Mouse (Mus musculus): ENCODE measurements around the gene Nfib. TPM values are rescaled to one million over a fixed set of nuclear protein-coding genes. Genes with fewer than 3 reads are reported as not detected.
A peak's percentile ranks its signal among the peaks of the same experiment; 100 is the strongest.

Gene Nfib
- total RNA-seq, 4 experiments from 2014 or later, result 69.0 to 96.9 (median 80.8) TPM

- DNase-seq (ENCODE audit: low spot score in 2 of 2), result no peak
Observed at GRCm38 (mm10) chr4:82635118-82635517, 70.4 kb downstream of the Nfib start.

GRCm38 (mm10) chr4:82634365-82634764 lies 71.2 kb downstream of the Nfib start:
- DNase-seq (ENCODE audit: low spot score in 2 of 2), result no peak

- DNase-seq (ENCODE audit: low spot score in 2 of 2), result no peak
Observed at GRCm38 (mm10) chr4:82624285-82625045, 81.1 kb downstream of the Nfib start.

- no peak for DNase-seq (ENCODE audit: low spot score in 2 of 2)
Observed at GRCm38 (mm10) chr4:82623835-82624234, 81.7 kb downstream of the Nfib start.

- DNase-seq (ENCODE audit: low spot score in 2 of 2), result no peak
Observed at GRCm38 (mm10) chr4:82623081-82623538, 82.4 kb downstream of the Nfib start.

- no peak for DNase-seq (ENCODE audit: low spot score in 2 of 2)
Observed at GRCm38 (mm10) chr4:82622321-82622836, 83.2 kb downstream of the Nfib start.

GRCm38 (mm10) chr4:82619539-82619941 lies 86.0 kb downstream of the Nfib start:
- no peak for DNase-seq (ENCODE audit: low spot score in 2 of 2)

- no peak for DNase-seq (ENCODE audit: low spot score in 2 of 2)
Observed at GRCm38 (mm10) chr4:82619003-82619402, 86.5 kb downstream of the Nfib start.

- DNase-seq (ENCODE audit: low spot score in 2 of 2), result no peak
Observed at GRCm38 (mm10) chr4:82617257-82617656, 88.3 kb downstream of the Nfib start.

GRCm38 (mm10) chr4:82615712-82616111 lies 89.8 kb downstream of the Nfib start:
- DNase-seq (ENCODE audit: low spot score in 2 of 2), result peak; percentile 66 to 73

- no peak for DNase-seq (ENCODE audit: low spot score in 2 of 2)
Observed at GRCm38 (mm10) chr4:82614466-82614805, 91.1 kb downstream of the Nfib start.

- peak in 1 of 2 experiments; percentile 22 for DNase-seq (ENCODE audit: low spot score in 2 of 2)
Observed at GRCm38 (mm10) chr4:82613606-82614465, 91.7 kb downstream of the Nfib start.

GRCm38 (mm10) chr4:82609676-82610075 lies 95.9 kb downstream of the Nfib start:
- DNase-seq (ENCODE audit: low spot score in 2 of 2), result no peak

GRCm38 (mm10) chr4:82608768-82609610 lies 96.6 kb downstream of the Nfib start:
- DNase-seq (ENCODE audit: low spot score in 2 of 2), result no peak

- no peak for DNase-seq (ENCODE audit: low spot score in 2 of 2)
Observed at GRCm38 (mm10) chr4:82607266-82607665, 98.3 kb downstream of the Nfib start.

- DNase-seq (ENCODE audit: low spot score in 2 of 2), result no peak
Observed at GRCm38 (mm10) chr4:82606351-82606750, 99.2 kb downstream of the Nfib start.

GRCm38 (mm10) chr4:82605034-82605784 lies 100.3 kb downstream of the Nfib start:
- no peak for DNase-seq (ENCODE audit: low spot score in 2 of 2)

- DNase-seq (ENCODE audit: low spot score in 2 of 2), result no peak
Observed at GRCm38 (mm10) chr4:82604501-82604900, 101.0 kb downstream of the Nfib start.

GRCm38 (mm10) chr4:82600636-82601035 lies 104.9 kb downstream of the Nfib start:
- DNase-seq (ENCODE audit: low spot score in 2 of 2), result no peak

GRCm38 (mm10) chr4:82598436-82598835 lies 107.1 kb downstream of the Nfib start:
- DNase-seq (ENCODE audit: low spot score in 2 of 2), result no peak

All from gastrocnemius, adult 8-10 months (tissue).